Comparison of ENCODE assay signal across 14 mouse cellular contexts in the genomic region with DNA sequence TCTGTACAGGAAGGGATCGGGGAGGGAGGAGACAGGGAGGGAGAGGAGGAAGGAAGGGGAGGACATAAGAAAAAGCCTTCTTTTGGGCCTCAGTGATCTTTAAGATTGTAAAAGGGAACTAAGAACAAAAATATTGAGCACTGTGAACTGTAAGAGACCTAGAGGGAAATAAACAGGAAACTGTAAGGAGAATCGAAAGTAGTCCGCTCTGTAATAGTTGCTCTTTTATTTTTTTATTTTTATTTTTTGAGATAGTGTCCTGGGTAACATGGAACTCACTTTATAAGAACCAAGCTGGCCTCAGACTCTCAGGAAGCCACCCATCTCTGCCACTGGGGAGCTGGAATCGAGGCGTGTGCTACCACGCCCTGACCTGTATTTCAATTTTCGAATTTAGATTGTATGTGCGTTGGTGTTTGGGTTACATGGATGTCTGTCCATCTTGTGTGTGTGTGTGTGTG. TPM values are rescaled to one million over a fixed set of nuclear protein-coding genes. Genes with fewer than 3 reads are reported as not detected.
DNase-seq lines count a peak whose midpoint lies in the region; ATAC-seq and TF ChIP-seq lines count a peak whose summit lies in the region.
"Had no signal": no experiment of that assay in that cellular context is flagged by ENCODE, and none has a peak within 500 bp of the region (broad histone marks: within the 10 kb centered on the region; RNA-seq: fewer than 3 reads in every experiment).

No protein-coding gene starts in this region.

- H3K79me2 ChIP-seq in MEL (ENCODE audit: control insufficient read depth, insufficient read depth, low read length, poor library complexity) = no peaks in the 10 kb centered on the region

- H3K27ac ChIP-seq in heart, postnatal 0 days (ENCODE audit: low read depth) = no peak overlapping the region
- H3K27ac ChIP-seq in MEL (ENCODE audit: control insufficient read depth, low read depth, low read length) = no peak overlapping the region
- H3K27ac ChIP-seq in liver, embryonic 13.5 days = peak overlapping the region; percentile 47; the same call in 1 of the 2 replicates
- no peak overlapping the region for H3K27ac ChIP-seq in midbrain, postnatal 0 days (ENCODE audit: low read depth, low read length)
- H3K27ac ChIP-seq in midbrain, embryonic 13.5 days = no peak overlapping the region
- H3K27ac ChIP-seq: hindbrain, embryonic 14.5 days; layer of hippocampus, adult 2 months had no signal

- no peak for TF ChIP-seq CTCF in heart, postnatal 0 days (IDR thresholded peaks at IDR 0.05; ENCODE audit: low read depth)
- TF ChIP-seq CTCF in MEL (IDR thresholded peaks at IDR 0.05 in 2 of 3, conservative IDR thresholded peaks at IDR 0.05 in 1 of 3; ENCODE audit: control insufficient read depth in 1 of 3, insufficient read depth in 1 of 3, low read depth in 2 of 3, low read length in 3 of 3, poor library complexity in 1 of 3, severe bottlenecking in 1 of 3) = no peak
- TF ChIP-seq CTCF in midbrain, postnatal 0 days (IDR thresholded peaks at IDR 0.05) = no peak

- no peaks in the 10 kb centered on the region; the same call in 1 of the 2 replicates for H3K4me1 ChIP-seq in heart, postnatal 0 days (ENCODE audit: control insufficient read depth, insufficient read depth)
- peaks cover 0 to 2% of the 10 kb centered on the region in 2 experiments; a peak in 1 of 4 replicates for H3K4me1 ChIP-seq in MEL (ENCODE audit: control insufficient read depth in 1 of 2, insufficient read depth in 2 of 2, low read length in 2 of 2)
- H3K4me1 ChIP-seq in liver, embryonic 13.5 days (replicated peaks) = peaks cover 14% of the 10 kb centered on the region
- H3K4me1 ChIP-seq in midbrain, postnatal 0 days (ENCODE audit: insufficient read depth, low read length) = no peaks in the 10 kb centered on the region
- no peaks in the 10 kb centered on the region for H3K4me1 ChIP-seq in midbrain, embryonic 13.5 days (replicated peaks)

- WGBS in heart, postnatal 0 days = 80% methylated on average over 8 of the region's 8 CpGs
- 40% methylated on average over 8 of the region's 8 CpGs for WGBS in liver, embryonic 13.5 days (ENCODE audit: insufficient replicate concordance)
- WGBS in midbrain, postnatal 0 days = 92% methylated on average over 8 of the region's 8 CpGs
- WGBS in midbrain, embryonic 13.5 days = 94% methylated on average over 8 of the region's 8 CpGs

- H3K4me2 ChIP-seq in heart, postnatal 0 days (ENCODE audit: low read depth, low read length) = peak overlapping the region; percentile 5; the same call in 1 of the 2 replicates
- peak overlapping the region; percentile 12; the same call in 1 of the 2 replicates for H3K4me2 ChIP-seq in liver, embryonic 13.5 days
- no peak overlapping the region for H3K4me2 ChIP-seq in midbrain, postnatal 0 days (ENCODE audit: low read depth, low read length, poor library complexity, severe bottlenecking)
- H3K4me2 ChIP-seq in midbrain, embryonic 13.5 days (replicated peaks) = no peak overlapping the region
- H3K4me2 ChIP-seq: hindbrain, embryonic 14.5 days had no signal

- no peaks in the 10 kb centered on the region for H3K9me3 ChIP-seq in heart, postnatal 0 days (replicated peaks; ENCODE audit: control insufficient read depth, low read length)
- no peaks in the 10 kb centered on the region for H3K9me3 ChIP-seq in MEL (replicated peaks; ENCODE audit: insufficient read depth, low read length)
- no peaks in the 10 kb centered on the region for H3K9me3 ChIP-seq in liver, embryonic 13.5 days (replicated peaks)
- no peaks in the 10 kb centered on the region for H3K9me3 ChIP-seq in midbrain, postnatal 0 days (ENCODE audit: low read length)
- H3K9me3 ChIP-seq in midbrain, embryonic 13.5 days = no peaks in the 10 kb centered on the region

- H3K4me3 ChIP-seq in heart, postnatal 0 days (ENCODE audit: low read depth, low read length) = no peak overlapping the region
- peak overlapping the region; percentile 60 for H3K4me3 ChIP-seq in MEL (ENCODE audit: control insufficient read depth in 1 of 2, insufficient read depth in 1 of 2, low read depth in 2 of 2, low read length in 2 of 2)
- no peak overlapping the region for H3K4me3 ChIP-seq in liver, embryonic 13.5 days (replicated peaks)
- H3K4me3 ChIP-seq in midbrain, postnatal 0 days (ENCODE audit: low read depth, low read length) = no peak overlapping the region
- H3K4me3 ChIP-seq in midbrain, embryonic 13.5 days (replicated peaks) = no peak overlapping the region
- H3K4me3 ChIP-seq: erythroblast, embryonic 14.5 days; layer of hippocampus, adult 2 months had no signal

- TF ChIP-seq EP300 in heart, postnatal 0 days (IDR thresholded peaks at IDR 0.05; ENCODE audit: low read depth) = no peak
- 0 out of 4 replicates have a peak, but pooled peaks of 1 of the 2 experiments have one; percentile 11 for TF ChIP-seq EP300 in MEL (IDR thresholded peaks at IDR 0.05; ENCODE audit: low read depth in 1 of 2, low read length in 2 of 2)

- ATAC-seq in heart, postnatal 0 days (ENCODE audit: insufficient read depth, low read depth) = no peak
- 0 out of 2 replicates have a peak, but pooled peaks have one; percentile 26 for ATAC-seq in liver, embryonic 13.5 days (ENCODE audit: low read depth)
- peak; percentile 79 for ATAC-seq in monocyte, adult 5-6 weeks (replicated peaks; ENCODE audit: insufficient number of reproducible peaks, low FRiP score, low TSS enrichment, poor library complexity, severe bottlenecking)
- no peak for ATAC-seq in midbrain, postnatal 0 days (ENCODE audit: low FRiP score)
- no peak for ATAC-seq in midbrain, embryonic 13.5 days

- no peak for TF ChIP-seq POLR2A in MEL (IDR thresholded peaks at IDR 0.05; ENCODE audit: control insufficient read depth in 1 of 2, insufficient read depth in 1 of 2, low read depth in 1 of 2, low read length in 2 of 2, poor library complexity in 1 of 2)

- H3K9ac ChIP-seq in heart, postnatal 0 days (replicated peaks; ENCODE audit: low read depth, low read length) = no peak overlapping the region
- peak overlapping the region; percentile 62 for H3K9ac ChIP-seq in MEL (ENCODE audit: control insufficient read depth, low read depth, low read length, poor library complexity, severe bottlenecking)
- H3K9ac ChIP-seq in liver, embryonic 13.5 days = no peak overlapping the region
- no peak overlapping the region for H3K9ac ChIP-seq in midbrain, postnatal 0 days (replicated peaks; ENCODE audit: low read length, poor library complexity, severe bottlenecking)
- no peak overlapping the region for H3K9ac ChIP-seq in midbrain, embryonic 13.5 days (replicated peaks)
- H3K9ac ChIP-seq: hindbrain, embryonic 14.5 days had no signal

- no peak for DNase-seq in heart, postnatal 0 days (ENCODE audit: low spot score)
- DNase-seq in heart, adult 8-10 months (ENCODE audit: low spot score) = no peak
- DNase-seq in MEL (ENCODE audit: low read depth, low spot score) = peak; percentile 41
- DNase-seq in liver, embryonic 13.5 days = no peak
- no peak for DNase-seq in midbrain, postnatal 0 days (ENCODE audit: low spot score)
- DNase-seq in heart, postnatal 10 days = no peak
- DNase-seq: adrenal gland, adult 8-10 months; cerebellum, adult 9-11 months; gastrocnemius, postnatal 36 days had no signal

- no peak for TF ChIP-seq RAD21 in MEL (IDR thresholded peaks at IDR 0.05; ENCODE audit: low read depth, low read length)

- intact Hi-C loops in heart, postnatal 10 days (cut with DNase I) = no loop called here

- no peaks in the 10 kb centered on the region for H3K36me3 ChIP-seq in heart, postnatal 0 days (replicated peaks; ENCODE audit: control insufficient read depth, insufficient read depth, low read length)
- H3K36me3 ChIP-seq in MEL (ENCODE audit: control insufficient read depth in 1 of 2, insufficient read depth in 2 of 2, low read length in 2 of 2) = no peaks in the 10 kb centered on the region
- no peaks in the 10 kb centered on the region for H3K36me3 ChIP-seq in liver, embryonic 13.5 days
- no peaks in the 10 kb centered on the region for H3K36me3 ChIP-seq in midbrain, postnatal 0 days (ENCODE audit: insufficient read depth, low read length)
- no peaks in the 10 kb centered on the region for H3K36me3 ChIP-seq in midbrain, embryonic 13.5 days

- no peaks in the 10 kb centered on the region for H3K27me3 ChIP-seq in heart, postnatal 0 days (ENCODE audit: control insufficient read depth, insufficient read depth, low read length)
- peaks cover 5 to 16% of the 10 kb centered on the region in 2 experiments for H3K27me3 ChIP-seq in MEL (ENCODE audit: control insufficient read depth in 1 of 2, insufficient read depth in 2 of 2, low read length in 2 of 2)
- H3K27me3 ChIP-seq in liver, embryonic 13.5 days = no peaks in the 10 kb centered on the region
- no peaks in the 10 kb centered on the region for H3K27me3 ChIP-seq in midbrain, postnatal 0 days (ENCODE audit: insufficient read depth, low read length)
- H3K27me3 ChIP-seq in midbrain, embryonic 13.5 days = no peaks in the 10 kb centered on the region

TF ChIP-seq in MEL, 35 proteins besides CTCF, POLR2A, EP300 and RAD21:
- TF ChIP-seq USF1 (IDR thresholded peaks at IDR 0.05; ENCODE audit: low read depth, low read length) (no peak), SIN3A (IDR thresholded peaks at IDR 0.05; ENCODE audit: low read length) (peak; percentile 43; the same call in 1 of the 2 replicates), ZNF384 (IDR thresholded peaks at IDR 0.05; ENCODE audit: low read depth, low read length) (peak; percentile 18; the same call in 1 of the 2 replicates), ETS1 (IDR thresholded peaks at IDR 0.05; ENCODE audit: low read depth, low read length) (no peak)

RNA-seq across cellular contexts. Expression of gene Mypn, which starts 27.3 kb away (rescaled TPM):
- 26.5 and 33.5 TPM in 2 replicates for total RNA-seq in heart, postnatal 0 days (2014; rRNA removed; ENCODE audit: low replicate concordance)
- polyA plus RNA-seq in heart, postnatal 0 days (2015; fragmentation: Nextera tagmentation; extraction: Ambion mirVana) = 12.2 and 12.7 TPM in 2 replicates
- total RNA-seq in heart, adult 8-10 months (2022) = 100 to 1,000 TPM in 3 of 4 experiments, 10 to 100 TPM in 1; 99.8 to 126 (median 104) TPM
- not detected in 2 replicates for total RNA-seq in MEL (2012; rRNA removed)
- not detected for polyA plus RNA-seq in MEL (2012; ENCODE audit: insufficient read depth in 1 of 2, insufficient read length in 2 of 2, low read depth in 1 of 2, low replicate concordance in 2 of 2, missing spikeins in 1 of 2)
- 0.06 and 0.07 TPM in 2 replicates for polyA plus RNA-seq in liver, embryonic 13.5 days (2015; fragmentation: Nextera tagmentation; extraction: Ambion mirVana)
- 0.19 TPM in 1 of 3 replicates, not detected in the others for total RNA-seq in monocyte, adult 5-6 weeks (2017)
- 0.22 and 0.57 TPM in 2 replicates for total RNA-seq in midbrain, postnatal 0 days (2014; rRNA removed)
- 0.74 and 0.88 TPM in 2 replicates for polyA plus RNA-seq in midbrain, postnatal 0 days (2015; fragmentation: Nextera tagmentation; extraction: Ambion mirVana)
- polyA plus RNA-seq in midbrain, embryonic 13.5 days (2015; fragmentation: Nextera tagmentation; extraction: Ambion mirVana) = 0.05 TPM in 1 of 2 replicates, not detected in the other
- total RNA-seq in heart, postnatal 10 days (2021) = 10 to 100 TPM; 78.0 to 86.7 TPM
- polyA plus RNA-seq: erythroblast, embryonic 14.5 days had no signal

Comparison
In these comparisons a context has a peak if more than half of its experiments do, and no peak if none do; other contexts are left out.
1. ATAC-seq: peak in liver, embryonic 13.5 days (single experiment) and monocyte, adult 5-6 weeks (single experiment); none in heart, postnatal 0 days (single experiment), midbrain, postnatal 0 days (single experiment) and midbrain, embryonic 13.5 days (single experiment).
2. H3K4me2 ChIP-seq: peak in heart, postnatal 0 days (single experiment) and liver, embryonic 13.5 days (single experiment); none in midbrain, postnatal 0 days (single experiment) and midbrain, embryonic 13.5 days (single experiment).
3. H3K4me3 ChIP-seq: peak in MEL (2 of 2); none in heart, postnatal 0 days (single experiment), liver, embryonic 13.5 days (single experiment), midbrain, postnatal 0 days (single experiment) and midbrain, embryonic 13.5 days (single experiment).
4. RNA of gene Mypn, which starts 27.3 kb away (total RNA-seq): 99.8 to 126 TPM in heart, adult 8-10 months, 78.0 to 86.7 TPM in heart, postnatal 10 days and 26.5 to 33.5 TPM in heart, postnatal 0 days; 0.22 to 0.57 TPM in midbrain, postnatal 0 days, not detected in MEL and 0.19 TPM in monocyte, adult 5-6 weeks; every median in the first group is over 10 times any median in the second.